Comparison of ENCODE assay signal across 28 mouse cellular contexts in genomic region chr6:120866051-120866814, GRCm38 (mm10). TPM values are rescaled to one million over a fixed set of nuclear protein-coding genes. Genes with fewer than 3 reads are reported as not detected.
DNase-seq lines count a peak whose midpoint lies in the region; ATAC-seq lines count a peak whose summit lies in the region.
"Had no signal": no experiment of that assay in that cellular context is flagged by ENCODE, and none has a peak within 500 bp of the region (broad histone marks: within the 10 kb centered on the region; RNA-seq: fewer than 3 reads in every experiment).

No protein-coding gene starts in this region.

- no peak overlapping the region for H3K4me3 ChIP-seq in kidney, embryonic 14.5 days (ENCODE audit: low read length)
- H3K4me3 ChIP-seq: kidney, embryonic 15.5 days; liver, embryonic 13.5 days; midbrain, embryonic 10.5 days; midbrain, embryonic 15.5 days had no signal

- peaks cover 8% of the 10 kb centered on the region; the same call in 1 of the 2 replicates for H3K36me3 ChIP-seq in kidney, embryonic 14.5 days (ENCODE audit: control insufficient read depth, insufficient read depth, low read length)

- H3K27me3 ChIP-seq in kidney, embryonic 14.5 days (ENCODE audit: control insufficient read depth, insufficient read depth, low read length) = no peaks in the 10 kb centered on the region
- H3K27me3 ChIP-seq: kidney, embryonic 15.5 days; liver, embryonic 13.5 days; midbrain, embryonic 15.5 days had no signal

- WGBS in kidney, embryonic 14.5 days = 78% methylated on average over 9 of the region's 9 CpGs

- ATAC-seq in granulocyte monocyte progenitor cell, adult 5-6 weeks (replicated peaks; ENCODE audit: poor library complexity, severe bottlenecking) = peak; percentile 17
- ATAC-seq in kidney, embryonic 14.5 days (ENCODE audit: low FRiP score, low TSS enrichment) = no peak
- ATAC-seq: activated CD4-positive, CD25-positive, alpha-beta regulatory T cell, adult 4 months; CD4-positive, CD25-positive, alpha-beta regulatory T cell, adult 4 months; forebrain, embryonic 14.5 days; midbrain, embryonic 15.5 days had no signal

- H3K9me3 ChIP-seq in kidney, embryonic 14.5 days (ENCODE audit: control insufficient read depth, low read length) = no peaks in the 10 kb centered on the region
- H3K9me3 ChIP-seq: kidney, embryonic 15.5 days; liver, embryonic 13.5 days; midbrain, embryonic 10.5 days; midbrain, embryonic 15.5 days had no signal

- no peak overlapping the region for H3K27ac ChIP-seq in kidney, embryonic 14.5 days (ENCODE audit: low read depth, low read length)
- H3K27ac ChIP-seq: hindbrain, embryonic 14.5 days; kidney, embryonic 15.5 days; liver, embryonic 13.5 days; midbrain, embryonic 10.5 days; midbrain, embryonic 15.5 days; stomach, postnatal 0 days had no signal

- no peak overlapping the region for H3K4me2 ChIP-seq in kidney, embryonic 14.5 days (replicated peaks; ENCODE audit: low read depth, low read length)
- H3K4me2 ChIP-seq: hindbrain, embryonic 14.5 days; kidney, embryonic 15.5 days; liver, embryonic 13.5 days; midbrain, embryonic 15.5 days had no signal

- peak; percentile 8 for DNase-seq in thymus, postnatal 0 days (ENCODE audit: low spot score)
- DNase-seq in thymus, postnatal 36 days = no peak
- DNase-seq in Muller cell, postnatal 12 days (ENCODE audit: inconsistent ontology term) = peak; percentile 75
- DNase-seq in layer of hippocampus, adult 11-12 months (ENCODE audit: low spot score) = no peak
- no peak for DNase-seq in urinary bladder, adult 2 months (ENCODE audit: low spot score)
- DNase-seq: adrenal gland, adult 8-10 months; cerebellum, adult 8-10 months; cerebellum, postnatal 25 days; kidney, adult 11 months; kidney, postnatal 36 days; layer of hippocampus, postnatal 36 days; left cerebral cortex, postnatal 4 days; liver, embryonic 13.5 days; lung, adult 2 months; lung, postnatal 10 days; right cerebral cortex, adult 18-20 months; spleen, adult 18-20 months; thymus, adult 2 months had no signal

- no peak overlapping the region for H3K9ac ChIP-seq in kidney, embryonic 14.5 days (ENCODE audit: low read depth, low read length)
- H3K9ac ChIP-seq: hindbrain, embryonic 14.5 days; kidney, embryonic 15.5 days; liver, embryonic 13.5 days; midbrain, embryonic 15.5 days had no signal

- H3K4me1 ChIP-seq in kidney, embryonic 14.5 days (ENCODE audit: control insufficient read depth, insufficient read depth, low read length) = no peaks in the 10 kb centered on the region
- H3K4me1 ChIP-seq: kidney, embryonic 15.5 days; midbrain, embryonic 10.5 days; midbrain, embryonic 15.5 days had no signal

RNA-seq across cellular contexts. Expression of gene Bcl2l13, which starts 30.2 kb away (rescaled TPM):
- 23.2 and 25.8 TPM in 2 replicates for polyA plus RNA-seq in thymus, postnatal 0 days (2015; fragmentation: Nextera tagmentation; extraction: Ambion mirVana)
- 27.9 and 36.8 TPM in 2 replicates for total RNA-seq in granulocyte monocyte progenitor cell, adult 5-6 weeks (2014; fragmentation: Nextera tagmentation)
- total RNA-seq in granulocyte monocyte progenitor cell, adult 5-6 weeks (2017) = 18.7 and 27.6 TPM in 2 replicates
- 22.9 and 34.0 TPM in 2 replicates for polyA plus RNA-seq in kidney, embryonic 14.5 days (2014; fragmentation: Nextera tagmentation; extraction: Ambion mirVana)
- 14.0 and 18.9 TPM in 2 replicates for polyA plus RNA-seq in urinary bladder, adult 2 months (2012; rRNA removed)

RNA-seq across cellular contexts. Expression of gene Atp6v1e1, which starts 43.6 kb away (rescaled TPM):
- polyA plus RNA-seq in thymus, postnatal 0 days (2015; fragmentation: Nextera tagmentation; extraction: Ambion mirVana) = 158 and 165 TPM in 2 replicates
- total RNA-seq in granulocyte monocyte progenitor cell, adult 5-6 weeks (2014; fragmentation: Nextera tagmentation) = 118 and 138 TPM in 2 replicates
- 128 and 131 TPM in 2 replicates for total RNA-seq in granulocyte monocyte progenitor cell, adult 5-6 weeks (2017)
- polyA plus RNA-seq in kidney, embryonic 14.5 days (2014; fragmentation: Nextera tagmentation; extraction: Ambion mirVana) = 121 and 139 TPM in 2 replicates
- 152 and 157 TPM in 2 replicates for polyA plus RNA-seq in urinary bladder, adult 2 months (2012; rRNA removed)

RNA-seq across cellular contexts. Expression of gene Bid, which starts 50.4 kb away (rescaled TPM):
- 72.6 and 78.5 TPM in 2 replicates for polyA plus RNA-seq in thymus, postnatal 0 days (2015; fragmentation: Nextera tagmentation; extraction: Ambion mirVana)
- total RNA-seq in granulocyte monocyte progenitor cell, adult 5-6 weeks (2014; fragmentation: Nextera tagmentation) = 90.9 and 98.7 TPM in 2 replicates
- total RNA-seq in granulocyte monocyte progenitor cell, adult 5-6 weeks (2017) = 64.6 and 66.4 TPM in 2 replicates
- 19.6 and 25.1 TPM in 2 replicates for polyA plus RNA-seq in kidney, embryonic 14.5 days (2014; fragmentation: Nextera tagmentation; extraction: Ambion mirVana)
- polyA plus RNA-seq in urinary bladder, adult 2 months (2012; rRNA removed) = 15.7 and 18.8 TPM in 2 replicates

Comparison
In these comparisons a context has a peak if more than half of its experiments do, and no peak if none do; other contexts are left out.
1. DNase-seq: peak in thymus, postnatal 0 days (single experiment) and Muller cell, postnatal 12 days (single experiment); none in thymus, postnatal 36 days (0 of 2), layer of hippocampus, adult 11-12 months (single experiment) and urinary bladder, adult 2 months (single experiment).